Mouse (Mus musculus) C2C12 (cell line): ENCODE measurements around the gene Hnf1b.

ENCODE experiments used
- CTCF ChIP-seq: IDR thresholded peaks from one replicate; pipeline ENCODE4 v1.5.1; 2011; ENCODE audit not compliant: control insufficient read depth, insufficient read depth, insufficient read length
- MAX ChIP-seq: IDR thresholded peaks from one replicate; pipeline ENCODE4 v1.6.1; 2011; ENCODE audit warnings: mild to moderate bottlenecking, control low read depth

DNA sequence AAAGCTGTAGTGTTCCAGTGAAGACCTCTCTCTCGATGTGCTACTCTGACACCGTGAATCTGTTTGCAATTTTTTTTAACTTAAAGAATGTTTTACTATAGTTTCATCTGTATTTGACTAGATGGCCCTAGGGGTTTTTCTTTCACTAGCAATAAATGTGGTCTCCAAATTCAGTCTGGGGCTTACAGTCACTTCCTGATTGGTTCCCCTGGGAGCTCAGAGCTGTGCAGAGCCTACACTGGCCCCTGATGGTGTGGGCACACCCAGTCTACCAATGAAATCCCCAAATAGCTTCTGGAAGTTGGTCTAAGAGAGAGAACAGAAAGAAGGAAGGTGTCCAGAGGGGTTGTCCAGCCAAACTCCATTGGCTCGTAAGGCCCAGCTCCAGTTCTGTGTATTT lies 23.7 kb upstream of the Hnf1b start:
- TF ChIP-seq CTCF (no peak), MAX (no peak)
